Mouse (Mus musculus) lung, postnatal 0 days (tissue): ENCODE data around the gene Ccdc13.

Source experiments
- CTCF ChIP-seq: IDR thresholded peaks from 2 replicates; pipeline ENCODE4 v1.5.1; 2016; ENCODE audit warnings: antibody characterized with exemption, mild to moderate bottlenecking
- EP300 ChIP-seq: IDR thresholded peaks from 2 replicates; pipeline ENCODE4 v1.6.1; 2016; ENCODE audit warnings: antibody characterized with exemption, mild to moderate bottlenecking, control low read depth

DNA sequence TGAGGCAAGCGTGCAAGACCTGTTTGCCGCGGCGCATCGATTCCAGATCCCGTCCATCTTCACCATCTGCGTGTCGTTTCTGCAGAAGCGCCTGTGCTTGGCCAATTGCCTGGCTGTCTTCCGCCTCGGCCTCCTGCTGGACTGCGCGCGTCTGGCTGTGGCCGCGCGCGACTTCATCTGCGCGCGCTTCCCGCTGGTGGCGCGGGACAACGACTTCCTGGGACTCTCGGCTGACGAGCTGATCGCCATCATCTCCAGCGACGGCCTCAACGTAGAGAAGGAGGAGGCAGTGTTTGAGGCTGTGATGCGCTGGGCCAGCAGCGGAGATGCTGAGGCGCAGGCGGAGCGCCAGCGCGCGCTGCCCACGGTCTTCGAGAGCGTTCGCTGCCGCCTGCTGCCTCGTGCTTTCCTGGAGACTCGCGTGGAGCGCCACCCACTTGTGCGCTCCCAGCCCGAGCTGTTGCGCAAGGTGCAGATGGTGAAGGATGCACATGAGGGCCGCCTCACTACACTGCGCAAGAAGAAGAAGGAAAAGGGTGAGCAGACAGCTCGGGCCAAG lies 61.1 kb downstream of the Ccdc13 start:
- TF ChIP-seq CTCF (peak; percentile 12; the same call in 1 of the 2 replicates), EP300 (no peak)
